Mouse (Mus musculus) MEL (cell line): Measurements from ENCODE around the gene Med16.

Experiments
- GABPA ChIP-seq: IDR thresholded peaks from 2 replicates; pipeline ENCODE4 v1.6.1; 2012; ENCODE audit warnings: low read depth, mild to moderate bottlenecking, inconsistent platforms, low read length, improper control_type of control experiment, moderate library complexity
- JUND ChIP-seq: IDR thresholded peaks from 2 replicates; pipeline ENCODE4 v1.6.1; 2011; ENCODE audit warnings: low read depth, mild to moderate bottlenecking, improper control_type of control experiment, low read length
- MAFK ChIP-seq: IDR thresholded peaks from 2 replicates; pipeline ENCODE4 v1.6.1; 2011; ENCODE audit warnings: low read depth, mild to moderate bottlenecking, low read length, improper control_type of control experiment, borderline replicate concordance
- ZNF384 ChIP-seq: IDR thresholded peaks from 2 replicates; pipeline ENCODE4 v1.6.1; 2012; ENCODE audit warnings: low read depth, mild to moderate bottlenecking, inconsistent platforms, low read length, improper control_type of control experiment

- TF ChIP-seq MAFK: no peak
- no peak for TF ChIP-seq JUND
- TF ChIP-seq GABPA: no peak
- TF ChIP-seq ZNF384: no peak
These were observed 29.2 kb upstream of the Med16 start for GRCm38 (mm10) chr10:79937775-79938526.
